Mouse (Mus musculus) heart, adult 9 months (tissue): Measurements from ENCODE around the gene Hace1.
A peak's percentile ranks its signal among the peaks of the same experiment; 100 is the strongest.
"Not testable (repeated sequence)": the region's sequence is repeated elsewhere in the genome, so short reads cannot be mapped to it uniquely, and the experiment has no call there.

Experiments
- DNase-seq, 2 experiments: peaks; one replicate each; pipeline ENCODE4 v3.0.0; 2022; ENCODE audit warnings: low spot score in 2 of 2

Gene Hace1

DNA sequence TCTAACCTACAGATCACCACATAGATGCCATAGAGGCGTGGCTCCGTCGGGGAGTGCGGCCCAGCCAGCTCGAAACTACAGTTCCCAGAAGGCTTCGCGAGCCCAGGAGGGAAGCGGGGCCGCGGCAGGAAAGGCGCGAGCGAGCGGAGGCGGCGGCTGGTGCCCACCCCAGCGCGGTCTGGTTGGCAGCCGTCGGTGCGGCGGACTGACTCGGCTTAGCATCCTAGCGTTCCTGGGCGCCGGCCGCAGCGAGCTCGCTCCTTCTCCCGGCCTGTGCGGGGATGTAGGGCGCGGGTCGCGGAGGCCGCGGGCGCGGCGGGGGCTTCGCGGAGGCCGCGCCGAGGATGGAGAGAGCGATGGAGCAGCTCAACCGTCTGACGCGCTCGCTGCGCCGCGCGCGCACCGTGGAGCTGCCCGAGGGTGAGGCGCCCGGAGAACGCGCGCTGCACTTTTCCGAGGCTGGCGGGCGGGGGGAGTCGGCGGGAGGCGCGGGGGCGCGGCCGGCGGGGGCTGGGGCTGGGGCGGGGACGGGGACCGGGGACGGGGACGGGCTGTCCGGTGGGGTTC is at the start of gene Hace1:
Gene Hace1 (plus strand): TSS at position 99 of the 567 bp plus-strand sequence.
- DNase-seq, result peak; percentile 76 to 80

DNA sequence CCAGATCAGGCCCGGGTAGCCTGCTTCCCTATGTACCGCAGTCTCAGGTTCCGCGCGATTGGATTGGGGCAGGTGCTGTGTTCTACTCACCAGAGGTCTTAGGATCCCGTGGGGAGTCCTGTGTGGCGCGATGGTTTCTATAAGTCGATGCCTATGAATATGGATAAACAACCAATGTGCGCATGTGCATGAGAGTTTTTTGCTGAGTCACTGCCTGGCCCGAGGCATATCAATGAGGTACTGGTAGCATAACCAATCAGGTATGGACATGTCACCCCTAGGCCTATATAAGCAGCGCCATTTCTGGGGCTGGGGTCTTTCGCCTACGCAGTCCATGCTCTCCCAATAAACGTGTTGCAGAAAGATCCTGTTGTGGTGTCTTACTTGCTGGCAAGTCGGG is 40.3 kb upstream of the Hace1 start:
- not testable (repeated sequence) for DNase-seq

- DNase-seq, result no peak
These were observed 34.9 kb upstream of the Hace1 start for GRCm38 (mm10) chr10:45542726-45543125.

DNA sequence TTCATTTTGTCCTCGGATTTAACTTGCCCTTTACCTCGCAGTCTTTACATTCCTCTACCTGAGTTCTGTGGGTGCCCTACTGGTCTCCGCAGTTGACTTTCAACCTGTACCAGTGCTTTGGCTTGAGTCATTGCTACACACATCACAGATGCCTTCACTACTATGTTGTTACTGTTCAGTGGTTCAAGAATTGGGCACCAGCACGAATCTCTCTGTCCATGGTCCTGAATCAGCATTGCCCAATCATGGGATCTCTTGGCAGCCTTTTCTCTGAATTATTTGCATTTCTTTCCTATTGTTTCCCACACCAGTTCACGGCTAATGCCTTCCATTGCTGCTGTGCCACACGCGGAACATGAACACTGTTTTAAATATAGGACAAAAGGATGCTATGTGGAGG is 30.8 kb upstream of the Hace1 start:
- DNase-seq, result no peak

DNA sequence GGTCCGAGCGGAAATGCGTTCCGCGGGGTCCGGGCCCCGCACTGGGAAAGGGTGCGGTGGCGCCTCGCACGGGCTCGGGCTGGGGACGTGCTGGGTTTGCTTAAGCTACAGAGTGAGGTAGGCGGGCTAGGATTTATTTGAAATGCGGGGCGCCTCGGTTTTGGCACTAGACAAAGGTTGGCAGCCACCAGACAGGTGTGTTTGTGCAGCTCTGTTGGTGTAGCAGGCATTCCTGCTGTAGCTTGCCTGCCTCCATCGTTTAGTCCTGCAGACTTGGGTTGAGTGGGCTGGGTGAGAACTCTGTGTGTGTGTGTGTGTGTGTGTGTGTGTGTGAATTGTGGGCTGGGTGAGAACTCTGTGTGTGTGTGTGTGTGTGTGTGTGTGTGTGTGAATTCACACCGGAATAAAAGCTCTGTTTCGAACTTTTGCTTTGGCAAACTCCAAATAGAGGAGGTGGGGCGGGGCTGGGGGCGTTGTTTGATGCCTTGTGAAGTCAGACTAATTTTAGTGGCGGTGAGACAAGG is 731 bp downstream of the Hace1 start:
- peak in 1 of 2 experiments; percentile 7 for DNase-seq

- DNase-seq, result no peak
These were observed 5.7 kb downstream of the Hace1 start for GRCm38 (mm10) chr10:45583310-45583709.

- DNase-seq, result no peak
These were observed 6.2 kb downstream of the Hace1 start for GRCm38 (mm10) chr10:45583829-45584228.

GRCm38 (mm10) chr10:45584311-45585102 is 6.9 kb downstream of the Hace1 start:
- DNase-seq, result no peak

DNA sequence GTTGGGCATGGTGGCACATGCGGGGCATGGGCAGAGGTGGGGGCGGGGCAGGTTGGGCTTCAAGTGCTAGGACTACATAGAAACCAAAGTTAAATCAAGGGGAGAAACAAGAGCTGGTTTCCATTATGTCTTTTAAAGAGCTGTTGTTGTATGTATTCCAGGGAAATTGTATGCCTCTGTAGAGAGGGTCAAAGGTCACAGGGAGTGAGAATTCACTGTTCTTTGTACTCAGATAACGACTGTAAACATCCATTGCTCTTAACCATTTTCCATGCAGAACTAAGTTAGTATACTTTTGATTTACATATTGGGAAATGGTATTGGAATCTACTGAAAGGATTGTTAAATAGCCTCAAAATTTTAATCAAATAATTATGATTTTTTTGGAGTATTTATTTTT is 28.2 kb downstream of the Hace1 start:
- DNase-seq, result no peak

GRCm38 (mm10) chr10:45610727-45611126 is 33.1 kb downstream of the Hace1 start:
- no peak for DNase-seq

DNA sequence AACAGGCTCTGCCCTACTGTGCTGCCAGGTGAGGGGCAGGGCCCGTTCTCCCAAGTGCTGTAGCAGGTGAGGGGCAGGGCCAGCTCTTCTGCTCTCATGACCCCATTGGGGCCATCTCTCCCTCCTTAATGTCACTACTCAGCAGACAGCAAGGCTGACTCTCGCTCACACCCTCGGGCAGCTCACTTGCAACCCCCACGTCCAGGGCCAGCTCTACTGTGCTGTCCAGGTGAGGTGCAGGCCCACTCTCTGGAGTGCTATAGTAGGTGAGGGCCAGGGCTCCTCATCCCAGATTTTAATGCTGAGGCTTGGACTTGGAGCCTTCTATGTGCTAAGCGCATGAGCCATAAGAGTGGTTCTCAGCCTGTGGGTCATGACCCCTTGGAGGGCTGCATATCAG is 38.4 kb downstream of the Hace1 start:
- DNase-seq, result no peak

DNA sequence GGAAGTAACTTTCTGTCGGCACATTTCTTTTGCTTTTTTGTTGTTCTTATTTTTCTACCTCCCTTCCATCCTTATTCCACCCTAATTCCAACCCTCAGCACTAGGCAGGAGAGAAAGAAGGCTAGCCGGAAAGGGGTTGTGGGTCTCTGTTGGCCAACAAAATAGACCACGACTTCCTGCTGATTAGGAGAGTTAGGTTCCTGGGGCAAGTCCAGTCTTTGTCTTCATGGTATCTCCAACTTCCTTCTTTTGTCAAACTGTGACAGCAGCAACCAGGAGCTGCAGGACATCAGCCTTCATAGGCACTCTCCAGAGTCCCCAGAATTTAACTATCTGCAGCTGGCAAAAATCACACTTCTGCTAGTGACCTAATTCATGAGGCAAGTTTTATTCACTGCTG is 41.4 kb downstream of the Hace1 start:
- no peak for DNase-seq

DNA sequence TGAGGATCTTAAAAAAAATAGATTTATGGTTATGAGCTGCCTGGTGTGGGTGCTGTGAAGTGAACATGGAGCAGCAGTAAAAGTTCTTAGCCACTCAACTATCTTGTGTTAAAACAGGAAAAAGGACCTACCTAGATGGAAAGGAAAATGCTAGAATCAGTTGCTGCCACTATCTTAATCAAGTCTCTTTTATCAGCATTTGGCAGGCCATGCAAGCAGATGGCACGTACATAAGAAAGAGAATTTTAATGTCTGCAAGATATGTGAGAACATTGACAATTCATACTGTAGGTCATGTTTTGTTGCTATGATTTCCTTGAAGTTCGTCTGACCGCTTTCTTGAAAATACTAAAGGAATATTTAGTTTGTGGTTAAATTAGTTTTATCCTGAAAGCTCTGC is 54.4 kb downstream of the Hace1 start:
- DNase-seq, result no peak

DNA sequence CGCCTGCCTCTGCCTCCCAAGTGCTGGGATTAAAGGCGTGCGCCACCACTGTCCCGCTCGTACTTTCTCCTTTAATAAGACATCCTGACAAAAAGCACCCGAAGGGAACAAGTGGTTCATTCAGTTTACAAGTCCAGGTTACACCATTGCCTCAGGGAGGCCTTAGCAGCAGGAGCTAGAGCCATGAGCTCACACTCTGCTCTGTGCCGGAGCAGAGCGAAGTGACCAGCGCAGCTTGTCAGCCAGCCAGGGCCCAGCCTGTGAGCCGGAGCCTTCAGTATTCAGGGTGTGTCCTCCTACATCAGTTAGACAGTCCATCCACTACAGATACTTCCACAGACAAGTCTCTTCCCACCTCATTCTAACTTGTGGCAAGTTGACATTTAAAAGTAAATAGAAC is 55.0 kb downstream of the Hace1 start:
- DNase-seq, result no peak

DNA sequence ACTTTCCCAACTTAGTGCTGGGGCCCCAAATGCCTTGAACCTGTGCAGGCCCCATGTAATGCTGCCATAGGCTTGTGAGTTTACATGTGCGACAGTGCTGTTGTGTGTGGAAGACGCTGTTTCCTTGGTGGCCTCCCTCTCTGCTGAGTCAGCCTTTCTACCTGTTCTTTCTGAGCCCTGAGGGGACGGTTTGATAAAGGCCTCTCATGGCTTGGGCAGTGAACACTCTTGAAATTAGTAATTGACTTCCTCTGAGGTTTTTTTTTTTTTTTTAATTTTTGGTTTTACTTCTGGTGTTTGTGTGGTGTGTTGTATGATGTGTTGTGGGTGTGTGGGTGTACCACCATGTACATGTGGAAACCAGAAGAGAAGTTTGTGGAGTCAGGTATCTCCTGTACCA is 57.6 kb downstream of the Hace1 start:
- DNase-seq, result no peak

- no peak for DNase-seq
These were observed 62.1 kb downstream of the Hace1 start for GRCm38 (mm10) chr10:45639762-45640161.

DNA sequence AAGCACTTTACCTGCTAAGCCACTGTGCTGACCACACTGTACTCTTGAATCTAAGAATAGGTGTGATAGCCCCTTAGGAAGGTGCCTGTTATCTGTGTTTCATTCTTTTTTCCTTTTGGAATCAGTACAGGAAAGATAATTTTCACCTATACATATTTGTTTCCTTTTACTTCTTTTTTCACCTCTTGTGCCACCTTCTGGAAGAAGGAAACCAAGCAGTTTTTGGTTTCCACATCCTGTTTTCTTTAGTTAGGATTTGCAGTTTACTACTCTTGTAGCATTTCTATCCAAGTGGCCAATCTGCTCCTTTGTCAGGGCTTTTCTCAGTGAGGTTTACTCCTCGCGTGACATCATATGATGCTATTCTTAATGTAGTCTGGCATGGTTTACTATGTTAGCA is 76.4 kb downstream of the Hace1 start:
- DNase-seq, result no peak

DNA sequence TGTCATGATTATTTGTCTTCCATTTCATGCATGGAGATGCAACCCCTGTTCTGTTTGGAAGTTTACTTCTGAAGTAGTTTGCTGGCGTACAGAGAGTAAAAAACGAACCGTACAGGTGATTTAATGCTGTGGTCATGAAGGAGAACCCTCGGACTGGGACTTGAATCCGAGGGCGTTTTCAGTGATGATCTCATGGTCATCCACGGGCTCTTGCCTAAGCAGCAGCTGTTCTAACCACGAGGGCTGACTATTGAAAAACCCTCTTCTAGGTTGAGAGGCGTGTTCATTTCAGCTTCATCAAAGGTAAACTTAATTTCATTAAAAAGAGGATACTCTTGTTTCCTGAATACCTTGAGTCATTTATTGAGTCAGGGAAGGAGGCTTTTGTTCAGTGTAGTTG is 84.4 kb downstream of the Hace1 start:
- no peak for DNase-seq

GRCm38 (mm10) chr10:45668266-45668665 is 90.6 kb downstream of the Hace1 start:
- no peak for DNase-seq

GRCm38 (mm10) chr10:45676796-45677195 is 99.2 kb downstream of the Hace1 start:
- no peak for DNase-seq

- DNase-seq, result no peak
These were observed 108.6 kb downstream of the Hace1 start for GRCm38 (mm10) chr10:45686191-45686590.

DNA sequence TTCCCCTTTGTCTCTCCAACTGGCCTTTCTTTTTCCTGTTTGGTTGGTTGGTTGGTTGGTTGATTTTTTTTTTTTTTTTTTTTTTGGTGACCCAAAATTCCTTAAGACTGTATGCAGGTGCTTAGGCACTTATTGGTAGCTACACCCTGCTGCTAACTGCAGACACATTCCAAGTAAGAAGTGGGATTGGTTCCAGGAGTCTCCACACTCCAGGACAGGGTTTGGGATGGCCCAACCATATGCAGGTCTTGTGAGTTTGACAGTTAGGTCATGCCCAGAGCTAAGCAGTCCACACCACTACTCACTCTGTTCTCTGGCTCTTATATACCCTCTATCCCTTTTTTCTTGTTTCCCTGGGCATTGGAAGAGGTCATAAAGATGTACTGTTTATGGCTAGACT is 117.3 kb downstream of the Hace1 start:
- no peak for DNase-seq

GRCm38 (mm10) chr10:45695522-45695921 is 117.9 kb downstream of the Hace1 start:
- no peak for DNase-seq
